Mouse (Mus musculus) thymus, adult 18-20 months (tissue): ENCODE measurements around the gene Med7.
"Not testable (repeated sequence)": the region's sequence is repeated elsewhere in the genome, so short reads cannot be mapped to it uniquely, and the experiment has no call there.

Experiments used
- DNase-seq, 2 experiments: peaks; one replicate each; pipeline ENCODE4 v3.0.0; 2022; ENCODE audit warnings: mixed read lengths in 2 of 2

The Med7 gene

DNA sequence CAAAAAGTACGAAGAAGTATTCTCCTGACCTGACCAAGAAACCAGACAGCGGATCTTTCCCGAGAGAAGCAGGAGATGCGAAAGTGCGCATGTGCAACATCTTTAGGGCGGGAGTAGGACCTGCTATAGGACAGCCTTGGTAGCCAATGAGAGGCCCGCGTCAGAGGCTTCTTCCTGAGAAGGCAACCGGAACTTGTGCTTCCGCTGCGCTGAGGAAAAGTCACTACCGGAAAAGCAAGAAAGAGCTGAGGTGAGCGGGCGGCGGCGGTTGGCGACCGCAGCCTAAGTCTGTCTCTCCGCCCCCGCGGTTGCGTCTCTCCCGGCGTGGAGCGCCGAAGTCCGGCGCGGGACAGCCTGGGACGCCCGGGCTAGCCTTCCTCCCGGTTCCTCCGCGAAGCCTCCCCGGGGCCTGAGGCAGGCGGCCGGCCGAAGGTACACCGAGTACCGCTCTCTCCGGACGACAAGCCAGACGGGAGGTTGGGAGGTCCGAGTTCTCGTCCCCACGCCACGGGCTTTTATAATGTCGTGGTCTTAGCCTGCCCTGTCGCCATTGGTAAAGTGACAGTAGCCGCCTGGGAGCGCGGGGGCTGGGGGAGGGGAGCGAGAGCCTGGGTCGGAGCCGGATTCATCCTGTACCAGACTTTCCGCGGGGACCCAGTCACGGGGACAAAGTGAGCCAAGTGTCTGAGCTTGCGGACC, at the start of gene Med7:
TSS of gene Med7 (plus strand) at position 166 of the 699 bp plus-strand sequence.
- peak; percentile 94 to 97 for DNase-seq

DNA sequence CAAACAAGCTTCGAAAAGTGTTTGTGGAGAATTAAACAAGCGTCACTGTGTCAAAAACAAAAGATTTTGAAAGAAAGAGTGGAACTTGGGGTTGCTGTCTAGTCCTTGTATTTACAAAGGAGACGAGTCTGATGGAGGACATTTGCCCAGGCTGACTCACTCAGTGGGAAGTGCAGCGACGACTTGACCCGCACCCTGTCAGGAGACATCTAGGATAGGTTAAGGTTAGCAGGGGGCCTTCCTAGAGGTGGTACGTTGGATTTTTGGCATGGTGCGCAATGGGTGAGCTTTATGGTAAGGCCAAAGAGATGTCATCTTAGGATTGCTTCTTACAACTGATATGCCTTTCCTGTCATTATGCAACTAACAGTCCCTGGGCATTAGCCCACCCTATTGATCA, 49.7 kb upstream of the Med7 start:
- no peak for DNase-seq

DNA sequence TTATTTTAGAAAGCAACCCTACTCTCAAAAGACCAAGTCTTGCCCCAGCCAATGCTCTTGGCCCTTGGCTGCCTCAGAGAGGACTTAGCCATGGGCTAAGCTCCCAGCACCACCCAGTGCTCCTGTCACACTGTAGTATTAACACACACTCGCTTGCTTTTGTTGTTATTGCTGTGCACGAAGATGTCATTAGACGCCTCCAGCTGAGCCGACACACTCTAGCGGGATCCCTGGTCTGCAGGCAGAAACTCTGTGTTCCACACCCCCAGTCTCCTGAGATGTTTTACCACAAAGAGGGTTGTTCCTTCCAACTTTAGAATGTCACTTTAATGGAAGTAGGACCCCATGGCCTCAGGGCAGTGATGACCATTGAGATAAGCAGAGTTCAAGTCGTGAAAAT, 48.3 kb upstream of the Med7 start:
- no peak for DNase-seq

DNA sequence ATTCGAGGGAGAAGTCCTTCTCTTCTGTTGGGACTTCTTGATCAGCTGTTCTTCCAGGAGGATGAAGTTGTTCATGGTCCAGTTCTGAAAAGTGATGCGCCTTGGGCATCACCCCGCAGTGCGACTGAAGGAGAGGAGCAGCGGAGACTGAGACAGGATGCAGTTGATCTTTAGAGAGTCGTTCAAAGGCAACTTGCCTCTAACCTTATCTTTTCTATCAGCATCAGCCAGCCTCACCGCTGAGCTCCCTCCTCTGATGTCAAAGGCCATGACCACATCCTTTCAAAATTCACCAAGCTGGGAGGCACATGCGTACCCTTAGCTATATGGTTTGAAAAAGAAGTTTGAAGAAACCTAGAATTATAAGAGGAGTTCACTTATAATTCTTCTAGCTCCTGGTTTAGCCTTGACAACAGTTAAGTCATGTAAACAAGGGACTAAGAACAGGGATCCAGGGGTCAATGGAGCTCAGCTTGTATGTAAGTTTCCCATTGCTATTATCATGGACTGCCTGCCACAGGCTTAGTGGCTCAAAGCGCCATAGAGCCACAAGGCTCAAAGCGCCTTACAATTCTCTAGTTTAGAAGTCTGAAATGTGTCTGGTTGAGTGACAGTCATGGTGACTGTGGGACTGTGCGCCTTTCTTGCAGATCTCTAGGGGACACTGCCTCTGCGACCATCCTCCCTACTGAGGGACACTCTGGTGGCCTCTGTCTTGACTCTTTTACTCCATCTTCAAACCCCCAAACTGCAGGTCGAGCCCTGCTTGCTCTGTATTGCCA, 47.2 kb upstream of the Med7 start, which contains the start of gene Itk:
TSS of gene Itk (minus strand) at position 180 of the 782 bp plus-strand sequence.
- peak; percentile 66 to 83 for DNase-seq

DNA sequence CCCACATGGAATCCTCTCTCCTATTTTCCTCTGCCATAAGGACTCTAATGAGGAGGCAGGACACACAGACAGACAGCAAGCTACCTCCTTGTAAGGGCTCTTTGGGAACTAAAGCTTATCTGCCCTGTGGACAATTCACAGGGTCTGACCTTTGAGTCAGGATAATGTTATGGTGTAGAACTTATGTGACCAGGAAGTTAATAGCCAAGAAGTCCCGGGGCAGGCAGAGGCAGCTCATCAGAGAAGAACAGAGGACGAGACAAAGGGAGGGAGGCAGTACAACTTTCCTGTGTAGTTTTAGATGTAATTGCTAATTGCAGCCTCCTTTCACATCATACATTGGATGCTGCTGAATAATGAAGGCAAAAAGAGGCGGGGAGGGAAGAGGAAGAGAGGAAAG, 46.1 kb upstream of the Med7 start:
- DNase-seq: no peak

DNA sequence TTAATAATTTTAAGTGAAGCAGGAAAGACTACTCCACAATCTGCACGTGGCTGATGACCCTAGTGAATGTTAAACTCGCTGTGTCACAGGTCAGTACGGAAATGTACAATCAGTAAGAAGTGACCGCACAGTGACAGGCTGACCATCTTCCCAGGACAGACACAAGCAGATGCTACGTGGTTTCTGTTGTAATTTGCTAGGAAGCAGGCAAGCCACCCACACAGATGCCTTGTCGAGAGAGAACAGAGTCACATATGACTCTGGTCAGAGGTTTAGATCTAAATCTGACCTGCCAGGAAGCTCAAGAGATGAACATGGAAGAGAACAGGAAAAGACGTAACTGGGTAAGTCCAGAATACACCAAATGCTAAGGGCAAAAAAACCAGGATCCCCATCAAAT, 43.8 kb upstream of the Med7 start:
- no peak for DNase-seq

DNA sequence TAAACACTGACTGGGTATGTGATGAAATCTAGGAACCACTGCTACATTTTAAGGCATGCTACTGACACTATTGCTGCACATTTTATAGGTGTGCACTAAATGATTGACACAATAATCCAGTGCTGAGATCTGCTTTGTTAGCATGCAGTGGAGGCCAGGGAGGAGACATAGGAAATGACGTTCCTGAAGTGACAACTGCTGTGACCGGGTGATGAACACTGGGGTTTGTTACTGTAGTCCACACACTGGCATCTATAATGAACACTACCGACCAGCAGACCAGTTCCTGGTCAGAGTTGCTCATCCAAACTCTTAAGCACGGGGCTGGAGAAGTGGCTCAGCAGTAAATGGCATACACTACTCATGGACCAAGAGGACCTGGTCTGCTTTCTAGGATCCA, 43.3 kb upstream of the Med7 start:
- DNase-seq: no peak

DNA sequence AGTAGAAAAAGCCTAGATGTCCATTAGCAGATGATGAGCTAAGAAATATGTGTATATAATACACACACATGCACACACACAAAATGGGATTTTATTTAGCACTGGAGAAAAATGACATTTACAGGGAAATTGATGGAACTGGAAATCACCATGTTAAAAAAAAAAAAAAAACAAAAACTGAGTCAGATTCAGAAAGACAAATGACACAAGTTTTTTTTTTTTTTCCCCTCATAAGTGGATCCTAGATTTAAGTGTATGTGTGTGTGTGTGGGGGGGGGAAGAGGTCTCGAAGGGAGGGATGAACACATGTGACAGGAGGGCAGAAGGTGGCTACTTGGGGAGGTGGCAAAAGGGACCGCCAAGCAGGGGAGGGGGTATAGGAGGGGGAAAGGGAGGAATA, 41.6 kb upstream of the Med7 start:
- DNase-seq: no peak

DNA sequence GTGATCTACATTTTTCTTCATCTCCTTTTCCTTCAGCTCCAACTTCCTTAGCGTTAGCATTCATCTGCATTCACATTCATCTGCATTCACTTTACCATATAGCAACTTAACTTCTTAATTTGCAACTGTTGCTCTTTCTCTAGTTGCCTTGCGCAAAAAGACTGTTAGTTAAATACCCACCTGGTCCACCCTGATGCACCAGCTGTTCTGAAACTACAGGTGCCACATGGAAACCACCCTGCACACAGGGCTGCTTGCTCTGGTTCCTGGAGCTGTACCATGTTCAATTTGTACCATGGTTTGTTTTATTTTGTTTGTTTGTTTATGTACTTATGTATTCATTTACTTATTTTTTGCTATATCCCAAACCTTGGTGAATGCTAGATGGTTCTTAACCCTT, 41.0 kb upstream of the Med7 start:
- DNase-seq: peak in 1 of 2 experiments; percentile 67

DNA sequence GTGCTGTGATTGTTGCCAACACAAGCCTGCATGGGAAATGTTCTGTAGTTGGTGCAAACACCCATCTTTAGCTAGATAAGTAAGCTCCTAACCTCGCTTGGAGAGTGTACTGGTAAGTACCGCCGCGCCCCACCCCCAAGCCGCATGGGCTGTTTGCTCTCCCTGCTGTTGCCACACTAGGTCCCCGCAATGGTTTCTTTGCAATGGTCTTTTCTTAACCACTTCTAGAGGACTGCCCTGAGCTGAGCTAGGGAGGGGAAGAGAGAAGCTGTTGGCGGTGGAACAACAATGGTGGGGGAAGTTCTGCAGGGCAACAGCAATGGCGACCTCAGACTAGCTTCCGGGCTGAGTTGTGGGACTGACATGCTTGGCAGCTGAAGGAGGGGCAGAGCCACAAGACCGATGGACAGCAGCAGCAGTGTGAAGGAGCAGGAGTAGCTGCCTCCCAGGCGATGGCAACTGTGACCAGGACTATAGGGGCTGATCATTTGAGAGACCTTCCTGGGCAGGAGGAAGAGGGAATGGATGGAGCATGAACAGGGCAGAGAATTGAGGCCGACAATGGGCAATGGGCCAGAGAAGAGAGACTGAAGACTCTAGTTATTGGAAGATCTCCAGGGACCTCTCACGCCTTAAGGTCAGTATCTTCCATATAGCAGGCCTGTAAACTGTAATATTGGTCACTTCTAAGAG, 40.4 kb upstream of the Med7 start, which contains the start of gene Fam71b:
TSS of gene Fam71b (plus strand) at position 393 of the 693 bp plus-strand sequence.
- DNase-seq: peak; percentile 39 to 63

DNA sequence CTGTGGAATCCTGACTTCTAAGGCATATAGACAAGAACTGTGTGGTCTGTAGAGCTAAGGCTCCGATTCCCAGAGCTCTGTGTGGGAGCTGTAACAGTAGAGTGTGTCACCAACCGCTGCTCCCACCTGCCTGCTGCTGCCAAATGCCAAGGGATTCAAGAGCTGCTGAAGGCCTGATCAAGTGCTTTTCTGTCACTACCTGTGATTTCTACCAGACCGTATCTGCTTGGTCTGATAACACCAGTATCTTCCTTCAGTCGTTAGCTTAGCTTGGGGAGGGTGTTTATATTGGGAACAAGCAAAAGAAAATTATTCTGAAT, 39.9 kb upstream of the Med7 start:
- DNase-seq: no peak

DNA sequence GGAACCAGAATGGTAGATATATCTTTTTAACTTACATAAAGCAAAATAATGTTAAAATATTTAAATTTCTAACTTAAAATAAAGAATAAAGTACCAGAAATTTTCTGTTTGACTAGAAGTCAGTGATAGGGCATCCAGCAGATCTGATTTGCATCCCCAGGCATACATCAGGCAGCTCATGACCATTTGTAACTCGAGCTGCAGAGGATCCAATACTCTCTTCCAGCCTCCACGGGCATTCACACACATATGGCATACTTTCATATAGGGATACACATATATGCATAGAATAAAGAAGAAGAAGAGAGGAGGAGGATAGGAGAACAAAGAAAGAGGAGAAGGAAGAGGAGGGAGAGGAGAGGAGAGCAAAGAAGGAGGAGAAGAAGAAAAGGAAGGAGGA, 38.8 kb upstream of the Med7 start:
- no peak for DNase-seq

DNA sequence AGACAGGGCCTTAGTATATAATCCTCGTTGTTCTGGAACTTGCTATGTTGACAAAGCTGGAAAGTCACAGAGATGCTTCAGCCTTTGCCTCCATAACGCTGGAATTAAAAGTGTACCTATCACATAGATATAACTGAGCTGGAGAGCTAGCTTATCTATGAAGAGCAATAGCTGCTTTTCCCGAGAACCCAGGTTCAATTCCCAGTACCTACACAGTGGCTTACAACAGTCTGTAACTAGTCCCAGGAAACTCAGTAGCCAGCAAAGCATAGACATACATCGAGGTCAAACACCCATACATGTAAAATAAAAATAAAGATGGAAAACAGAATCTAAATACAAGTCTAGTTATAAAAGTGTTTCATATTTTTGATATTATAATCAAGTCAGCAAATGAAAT, 38.3 kb upstream of the Med7 start:
- no peak for DNase-seq

DNA sequence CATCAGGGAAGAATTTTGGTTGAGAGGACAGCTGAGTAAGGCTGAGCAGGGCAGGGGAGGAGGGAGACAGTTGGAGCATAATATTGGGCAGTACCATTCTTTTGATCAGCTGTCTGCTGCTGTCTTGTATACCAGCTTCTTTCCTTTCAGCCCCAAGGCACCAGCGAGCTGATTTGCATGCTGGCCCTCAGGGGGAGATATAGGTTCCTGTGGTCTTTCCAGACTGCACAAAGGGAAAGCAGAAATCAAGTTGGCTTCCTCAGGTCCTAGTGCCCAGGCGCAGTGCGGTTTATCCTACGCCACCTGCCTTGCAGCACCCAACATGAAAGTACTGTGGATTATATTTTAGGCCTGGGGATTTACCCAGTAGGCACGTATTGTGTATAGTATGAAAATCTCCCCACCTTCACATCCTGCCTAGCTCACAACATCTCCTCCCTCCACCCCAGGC, 37.8 kb upstream of the Med7 start:
- peak in 1 of 2 experiments; percentile 68 for DNase-seq

DNA sequence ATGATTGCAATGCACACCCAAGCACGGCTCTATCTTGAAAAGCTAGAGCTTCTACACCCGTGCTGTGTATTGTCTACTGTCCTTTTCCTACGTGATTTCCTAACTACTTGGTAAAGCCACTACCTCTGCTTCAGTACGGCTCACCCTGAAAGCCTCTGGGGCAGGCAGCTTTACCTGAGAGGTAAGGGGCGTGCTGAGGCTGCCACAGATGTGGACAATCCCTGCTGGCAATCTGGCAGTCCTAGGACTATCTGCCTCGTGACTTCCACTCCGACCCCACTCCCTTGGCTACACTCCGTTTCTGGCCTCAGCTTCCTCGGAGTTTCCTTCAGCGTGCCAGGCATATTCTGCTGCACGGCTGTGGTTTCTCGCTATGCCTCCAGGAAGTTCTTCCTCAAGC, 35.2 kb upstream of the Med7 start:
- no peak for DNase-seq

DNA sequence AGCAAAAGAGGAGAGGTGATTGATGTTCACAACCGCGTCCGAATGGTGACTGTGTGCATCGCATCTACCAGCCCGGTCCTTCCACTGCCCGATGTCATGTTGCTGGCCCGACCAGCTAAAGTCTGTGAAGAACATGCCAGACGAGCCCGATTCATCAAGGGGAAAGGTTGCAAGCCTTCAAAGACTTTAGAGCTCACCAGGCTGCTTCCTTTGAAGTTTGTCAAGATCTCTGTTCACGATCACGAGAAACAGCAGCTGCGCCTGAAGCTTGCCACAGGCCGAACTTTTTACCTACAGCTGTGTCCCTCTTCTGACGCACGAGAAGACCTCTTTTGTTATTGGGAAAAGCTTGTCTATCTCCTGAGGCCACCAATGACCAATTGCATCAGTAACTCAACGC, 31.7 kb upstream of the Med7 start:
- peak; percentile 37 to 72 for DNase-seq

DNA sequence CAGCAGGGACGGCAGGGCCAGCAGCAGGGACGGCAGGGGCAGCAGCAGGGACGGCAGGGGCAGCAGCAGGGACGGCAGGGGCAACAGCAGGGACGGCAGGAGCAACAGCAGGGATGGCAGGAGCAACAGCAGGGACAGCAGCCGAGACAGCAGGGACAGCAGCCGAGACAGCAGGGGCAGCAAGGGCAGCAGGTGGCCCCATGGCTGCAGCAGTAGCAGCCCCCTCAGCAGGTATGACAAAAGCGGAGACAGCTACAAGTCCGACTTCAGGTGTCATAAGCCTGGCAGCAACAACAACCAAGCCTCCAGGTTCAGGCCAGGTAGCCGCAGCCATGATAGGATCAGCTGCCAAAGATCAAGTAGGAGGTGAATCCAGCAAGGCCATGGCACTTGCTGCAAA, 30.0 kb upstream of the Med7 start:
- DNase-seq: no peak

DNA sequence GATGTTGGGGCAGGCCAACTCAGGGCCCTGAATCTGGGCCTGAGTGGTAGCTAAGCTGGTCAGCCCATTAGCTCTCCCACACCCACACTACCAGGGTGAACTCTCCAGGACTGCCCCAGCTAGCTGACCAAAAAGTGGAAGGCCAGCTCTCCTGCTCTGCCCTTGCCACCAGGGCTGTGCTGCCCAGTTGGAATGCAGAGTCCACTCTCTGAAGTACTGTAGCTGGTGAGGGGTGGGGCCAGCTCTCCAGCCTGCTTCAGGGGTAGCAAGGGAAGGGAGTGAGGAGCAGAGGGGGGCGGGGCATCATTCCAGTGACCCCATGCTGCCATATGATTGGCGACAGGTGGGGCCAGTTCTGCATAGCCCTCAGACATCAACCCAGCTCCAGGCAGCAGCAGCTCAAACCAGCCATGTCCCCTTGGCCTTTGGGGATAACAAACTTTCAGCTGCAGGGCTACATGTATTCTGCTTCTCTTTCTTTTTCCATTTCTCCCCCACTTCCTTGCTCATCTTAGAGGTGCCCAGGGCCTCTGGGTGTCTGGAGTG, 26.6 kb upstream of the Med7 start:
- no peak for DNase-seq

DNA sequence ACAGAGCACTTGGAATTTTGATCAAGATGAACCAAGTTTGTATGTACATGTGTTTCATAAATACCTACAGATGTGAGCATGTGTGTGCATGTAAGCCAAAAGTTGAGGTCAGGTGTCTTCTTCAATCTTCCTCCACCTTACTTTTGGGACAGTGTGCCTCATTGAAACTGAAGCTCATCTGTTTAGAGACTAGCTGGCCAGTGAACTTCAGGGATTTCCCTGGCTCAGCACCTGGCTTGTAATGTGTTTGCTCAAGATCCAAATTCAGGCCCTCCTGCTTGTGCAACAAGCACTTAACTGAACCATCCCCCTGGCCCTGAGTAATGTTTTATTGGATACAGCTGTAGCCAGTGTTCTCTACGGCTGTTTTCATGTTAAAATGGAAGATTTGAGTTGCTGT, 18.3 kb upstream of the Med7 start:
- no peak for DNase-seq

DNA sequence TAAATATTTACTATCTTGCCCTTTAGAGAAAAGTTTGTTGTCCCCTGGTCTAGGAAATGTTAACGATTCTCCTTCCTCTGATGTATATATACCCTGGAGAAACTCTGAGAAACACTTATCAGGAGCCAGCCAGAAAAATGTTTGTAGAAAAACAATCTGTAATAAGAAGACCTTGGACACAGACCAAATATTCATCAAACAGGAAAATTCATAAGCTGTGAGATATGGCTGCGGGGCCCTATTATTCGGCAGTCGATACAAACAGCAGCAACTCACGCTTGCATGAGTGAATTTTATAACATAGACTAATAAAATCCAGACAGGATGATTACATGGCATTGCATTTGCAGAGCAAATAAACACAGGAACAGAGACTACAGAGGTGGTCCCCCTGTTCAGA, 17.9 kb upstream of the Med7 start:
- no peak for DNase-seq

DNA sequence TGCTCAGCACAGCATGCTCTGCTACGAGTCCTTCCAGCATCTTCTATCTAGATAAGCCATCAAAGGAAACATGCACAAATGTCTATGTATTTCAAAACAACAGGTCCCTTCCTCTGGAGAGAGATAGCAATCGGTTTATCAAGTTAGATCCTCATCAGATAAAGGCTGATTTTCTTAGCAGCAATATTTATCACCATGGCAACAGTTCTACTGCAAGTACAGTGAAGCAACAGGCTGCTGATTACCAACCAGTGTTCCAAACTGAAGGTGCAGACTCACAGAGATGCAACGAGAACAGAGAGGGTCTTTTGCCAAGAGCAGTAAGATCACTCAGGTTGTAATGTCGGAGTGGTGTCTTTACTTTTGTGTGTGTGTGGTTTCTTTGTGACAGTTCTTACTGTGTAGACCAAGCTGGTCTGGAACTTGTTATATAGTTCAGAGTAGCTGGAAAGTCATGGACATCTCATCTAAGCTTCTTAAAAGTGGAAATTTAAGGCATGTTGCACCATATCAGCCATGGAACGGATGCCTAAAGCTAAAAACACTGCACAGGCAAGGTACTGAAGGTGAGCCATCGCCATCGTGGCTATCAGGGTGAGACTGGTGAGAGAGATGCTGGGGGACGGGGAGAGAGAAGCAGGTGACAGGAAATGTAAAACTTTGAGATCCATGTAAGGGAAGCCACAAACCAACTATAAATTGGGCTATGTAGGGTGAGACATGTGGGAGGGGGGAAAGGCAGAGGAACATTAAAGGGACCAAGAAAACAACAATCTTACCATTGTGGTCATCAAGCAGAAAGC, 15.4 kb upstream of the Med7 start:
- peak in 1 of 2 experiments; percentile 70 for DNase-seq

DNA sequence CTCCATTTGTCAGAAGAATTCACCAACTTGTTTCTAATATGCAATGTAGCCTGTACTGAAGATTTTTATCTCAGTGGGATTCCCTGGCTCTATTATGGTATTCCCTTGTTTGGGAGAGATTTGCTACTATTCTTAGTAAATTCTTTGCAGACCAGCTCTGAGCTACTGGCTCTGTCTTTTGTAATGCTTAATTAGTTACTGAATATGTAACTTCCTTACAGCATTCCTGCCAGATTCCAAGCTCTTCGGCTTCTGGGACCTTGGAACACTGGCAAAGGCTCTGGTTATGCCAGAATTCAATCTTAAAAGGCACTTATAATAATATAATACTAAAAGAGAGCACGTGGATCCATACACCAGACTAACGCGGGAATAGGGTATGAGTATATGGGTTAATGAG, 8.6 kb upstream of the Med7 start:
- DNase-seq: not testable (repeated sequence)

DNA sequence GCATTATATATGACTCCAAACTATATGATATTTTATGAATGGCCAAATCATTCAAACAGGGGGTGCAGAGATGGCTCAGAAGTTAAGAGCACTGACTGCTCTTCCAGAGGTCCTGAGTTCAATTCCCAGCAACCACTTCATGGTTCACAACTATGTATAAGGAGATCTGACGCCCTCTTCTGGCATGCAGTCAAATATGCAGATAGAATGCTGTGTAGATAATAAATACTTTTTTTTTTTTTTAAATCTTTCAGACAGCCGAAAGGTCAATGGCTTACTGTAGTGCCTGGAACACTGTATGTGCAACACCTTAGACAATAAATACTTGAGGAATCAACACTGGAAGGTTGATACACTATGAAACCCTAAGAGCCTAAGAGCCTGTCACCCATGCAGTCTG, 6.6 kb upstream of the Med7 start:
- DNase-seq: no peak
